Mouse (Mus musculus) ES-CJ7 (cell line): Measurements from ENCODE around the gene Osm.

ENCODE experiments used
- DNase-seq: peaks from one replicate; pipeline ENCODE4 v3.0.0; 2011; ENCODE audit warnings: low read depth, low spot score

Gene Osm

GRCm38 (mm10) chr11:4215061-4215460, 21.2 kb upstream of the Osm start:
- DNase-seq = no peak

GRCm38 (mm10) chr11:4216248-4217000, 19.8 kb upstream of the Osm start:
- DNase-seq = no peak

- peak; percentile 99 for DNase-seq
Measured at GRCm38 (mm10) chr11:4217914-4218629, 18.1 kb upstream of the Osm start, which contains the start of gene Castor1. Gene Castor1, plus strand, starts transcription at chr11:4218225.

DNA sequence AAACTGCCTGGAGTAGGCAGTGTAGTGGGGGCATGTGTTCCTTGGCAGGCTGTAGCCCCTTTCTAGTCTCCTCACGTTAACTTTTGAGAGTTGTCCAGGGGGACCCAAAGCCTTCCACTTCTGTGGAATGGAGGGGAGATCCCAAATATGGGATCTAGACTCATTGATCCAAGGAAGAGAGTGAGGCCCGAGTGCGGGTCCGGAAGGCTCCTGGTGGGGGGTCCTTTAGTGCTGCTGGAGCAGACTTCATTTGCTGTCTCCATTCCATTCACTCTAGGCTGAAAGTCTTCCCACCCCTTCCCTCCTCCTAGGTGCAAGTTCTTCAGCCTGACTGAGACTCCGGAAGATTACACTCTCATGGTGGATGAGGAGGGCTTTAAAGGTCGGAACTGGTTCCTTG, 17.6 kb upstream of the Osm start:
- DNase-seq = peak; percentile 60

DNA sequence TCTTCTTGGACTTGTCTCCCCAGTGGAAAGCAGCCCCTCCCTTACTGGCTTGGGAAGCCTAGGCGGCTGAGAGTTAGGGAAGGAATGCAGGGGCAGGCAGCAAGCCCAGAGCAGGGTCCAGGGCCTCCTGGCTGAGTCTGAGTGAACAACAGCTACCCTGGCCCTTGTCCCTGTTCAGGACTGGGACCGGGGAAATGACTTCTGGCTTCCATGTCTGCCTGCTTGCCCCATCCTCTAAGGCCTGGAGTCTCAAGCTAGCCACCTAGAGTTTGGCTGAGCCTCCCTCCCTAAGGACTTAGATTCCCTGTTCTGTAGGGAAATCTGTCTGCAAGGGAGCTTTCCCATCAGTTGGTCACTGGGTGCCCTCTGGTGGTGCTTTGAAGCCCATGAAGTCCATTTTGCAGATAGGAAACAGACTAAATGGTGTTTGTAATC, 16.9 kb upstream of the Osm start:
- DNase-seq = peak; percentile 70

- no peak for DNase-seq
Measured at GRCm38 (mm10) chr11:4219908-4220307, 16.3 kb upstream of the Osm start.

GRCm38 (mm10) chr11:4220443-4221400, 15.5 kb upstream of the Osm start:
- peak; percentile 77 for DNase-seq

DNA sequence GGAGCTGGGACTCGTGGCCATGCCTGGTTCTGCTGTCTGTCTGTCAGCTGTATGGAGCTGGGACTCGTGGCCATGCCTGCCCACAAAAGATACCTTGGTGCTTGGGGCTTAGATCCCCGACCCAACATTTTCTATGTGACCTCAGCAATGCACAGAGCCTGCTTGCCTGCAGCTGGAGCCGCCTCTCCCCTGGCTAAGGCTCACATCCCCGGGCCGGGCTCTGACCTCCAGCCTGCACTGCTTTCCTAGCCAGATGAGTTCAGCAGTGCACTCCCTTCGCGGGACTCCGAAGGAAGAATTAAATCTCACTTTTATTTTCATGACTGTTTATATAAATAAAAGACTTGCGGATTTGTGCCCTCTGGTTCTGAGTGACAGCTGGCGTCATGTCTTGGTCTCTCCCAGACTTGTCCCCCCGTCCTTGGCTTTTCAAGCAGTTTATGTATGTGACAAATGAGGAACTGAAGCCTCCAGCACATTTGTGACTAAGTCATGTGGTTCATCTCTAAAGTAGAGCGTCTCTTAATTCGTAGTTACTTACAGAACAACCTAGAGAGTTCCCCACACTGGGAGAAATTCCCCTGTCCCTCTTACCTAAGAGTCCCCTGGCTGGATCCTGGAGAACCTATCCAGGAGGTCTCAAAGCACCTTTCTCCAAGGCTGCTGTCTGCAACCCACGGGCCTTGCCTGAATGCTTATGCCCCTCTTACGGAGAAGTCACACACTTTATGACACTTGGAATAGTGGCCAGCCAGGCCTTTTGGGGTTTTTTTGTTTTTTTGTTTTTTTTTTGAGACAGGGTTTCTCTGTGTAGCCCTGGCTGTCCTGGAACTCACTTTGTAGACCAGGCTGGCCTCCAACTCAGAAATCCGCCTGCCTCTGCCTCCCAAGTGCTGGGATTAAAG, 13.9 kb upstream of the Osm start:
- no peak for DNase-seq

DNA sequence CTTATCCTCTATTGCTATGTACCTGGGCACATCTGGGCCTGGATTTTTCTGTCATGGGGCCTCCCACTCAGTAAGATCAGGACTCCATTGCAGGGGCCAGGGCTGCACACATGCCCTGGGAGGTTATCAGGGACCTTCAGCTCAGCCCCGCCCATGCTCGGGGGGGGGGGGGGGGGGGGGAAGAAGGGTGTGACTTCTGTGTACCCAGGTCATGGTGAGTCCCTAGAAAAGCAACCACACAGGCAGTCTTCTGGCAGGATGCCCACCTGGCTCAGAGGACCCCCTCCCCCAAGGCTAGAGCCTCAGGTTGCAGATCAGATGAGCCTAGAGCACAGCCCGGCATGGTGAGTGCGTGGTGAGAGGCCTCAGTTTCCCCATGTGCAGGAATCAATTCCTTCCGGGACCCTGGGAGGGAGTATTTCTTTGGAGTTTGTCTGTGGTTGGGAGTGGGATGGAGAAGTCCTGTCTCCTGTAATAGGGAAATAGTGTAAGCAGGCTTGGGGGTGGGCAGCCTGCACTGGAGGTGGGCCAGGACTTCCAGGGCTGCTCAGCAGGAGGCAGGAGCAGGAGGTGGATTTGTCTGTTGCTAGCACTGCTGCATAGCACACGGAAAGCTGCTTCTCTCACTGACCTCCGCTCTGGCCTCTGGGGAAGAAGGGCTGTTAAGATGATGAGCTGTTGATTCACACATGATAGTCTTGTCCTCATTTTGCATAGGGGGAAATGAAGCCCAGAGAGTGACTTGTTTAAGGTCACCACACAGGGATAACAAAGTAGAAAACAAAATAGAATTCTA, 12.6 kb upstream of the Osm start:
- DNase-seq = no peak

DNA sequence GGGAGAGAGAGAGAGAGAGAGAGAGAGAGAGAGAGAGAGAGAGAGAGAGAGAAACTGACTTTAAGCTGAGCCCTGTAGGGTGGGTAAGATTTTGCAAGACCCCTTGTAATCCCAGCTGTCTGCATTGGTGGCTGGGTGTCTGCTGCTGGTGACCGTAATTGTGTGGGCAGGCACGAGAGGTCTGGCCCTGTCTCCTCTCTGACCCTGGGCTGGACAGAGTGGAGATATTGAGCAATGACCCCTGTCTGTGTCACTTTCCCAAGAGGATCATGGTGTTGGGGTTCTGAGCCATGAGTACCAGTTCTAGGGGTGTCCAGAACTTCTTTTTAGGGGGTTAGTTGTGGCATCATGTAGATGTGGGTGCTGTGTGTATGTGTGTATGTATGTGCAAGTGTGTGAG, 12.0 kb upstream of the Osm start:
- no peak for DNase-seq

GRCm38 (mm10) chr11:4226569-4227325, 9.5 kb upstream of the Osm start:
- no peak for DNase-seq

DNA sequence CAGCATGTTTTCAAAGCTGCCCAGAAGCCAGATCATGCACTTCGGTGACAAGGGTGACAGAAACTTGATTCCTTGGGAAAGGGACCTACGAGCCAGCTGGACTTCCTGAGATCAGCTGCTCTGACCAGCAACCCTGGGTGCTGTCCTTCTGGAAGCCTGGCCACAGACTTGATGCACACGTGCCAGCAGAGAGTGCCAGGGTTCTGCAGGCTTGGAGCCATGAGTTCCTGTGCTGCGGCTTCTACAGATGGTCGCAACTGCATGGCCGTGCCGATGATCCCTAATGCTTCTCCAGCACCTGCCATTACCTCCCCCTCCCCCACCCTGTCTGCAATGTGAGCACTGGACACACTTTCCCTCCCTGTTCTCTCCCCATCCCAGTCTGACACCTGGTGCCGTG, 7.8 kb upstream of the Osm start:
- DNase-seq = no peak

- DNase-seq = no peak
Measured at GRCm38 (mm10) chr11:4229841-4230240, 6.4 kb upstream of the Osm start.

GRCm38 (mm10) chr11:4231435-4231834, 4.8 kb upstream of the Osm start:
- no peak for DNase-seq

- no peak for DNase-seq
Measured at GRCm38 (mm10) chr11:4232644-4233043, 3.6 kb upstream of the Osm start.

- no peak for DNase-seq
Measured at GRCm38 (mm10) chr11:4235052-4235655, 1.1 kb upstream of the Osm start.

- DNase-seq = no peak
Measured at GRCm38 (mm10) chr11:4236546-4237067, 387 bp downstream of the Osm start.

- no peak for DNase-seq
Measured at GRCm38 (mm10) chr11:4237389-4237912, 1.2 kb downstream of the Osm start.
